Mouse (Mus musculus) liver, embryonic 13.5 days (tissue): Measurements from ENCODE around the gene Cox20. TPM values are rescaled to one million over a fixed set of nuclear protein-coding genes. Genes with fewer than 3 reads are reported as not detected.

Experiments used
- ATAC-seq: fragments of 200-750 bp; cut with Nextera tagmentation; 2 replicates; pipeline ENCODE4 v1.8.0; 2017; ENCODE audit warnings: low read depth, mild to moderate bottlenecking, moderate number of reproducible peaks, moderate library complexity
- DNase-seq: peaks from one replicate; pipeline ENCODE4 v3.0.0; 2022
- H3K27ac ChIP-seq: fragments of 300-500 bp; sonication (generic); 2 replicates; pipeline ENCODE4 v1.5.1; 2015; ENCODE audit warnings: moderate library complexity, mild to moderate bottlenecking, inconsistent platforms
- H3K27me3 ChIP-seq: fragments of 300-500 bp; sonication (generic); 2 replicates; pipeline ENCODE4 v1.6.1; 2015; ENCODE audit warnings: mild to moderate bottlenecking, inconsistent platforms
- H3K36me3 ChIP-seq: fragments of 300-500 bp; sonication (generic); 2 replicates; pipeline ENCODE4 v1.6.1; 2015; ENCODE audit warnings: mild to moderate bottlenecking, inconsistent platforms
- H3K4me1 ChIP-seq: fragments of 300-500 bp; sonication (generic); replicated peaks from 2 replicates; pipeline ENCODE4 v1.6.1; 2015; ENCODE audit warnings: inconsistent platforms
- H3K4me2 ChIP-seq: fragments of 300-500 bp; sonication (generic); 2 replicates; pipeline ENCODE4 v1.6.1; 2015; ENCODE audit warnings: inconsistent platforms, mild to moderate bottlenecking, moderate library complexity
- H3K4me3 ChIP-seq: fragments of 300-500 bp; sonication (generic); replicated peaks from 2 replicates; pipeline ENCODE4 v1.5.1; 2015; ENCODE audit warnings: mild to moderate bottlenecking, inconsistent platforms
- H3K9ac ChIP-seq: fragments of 300-500 bp; sonication (generic); 2 replicates; pipeline ENCODE4 v1.6.1; 2015; ENCODE audit warnings: mild to moderate bottlenecking, inconsistent platforms
- H3K9me3 ChIP-seq: fragments of 300-500 bp; sonication (generic); replicated peaks from 2 replicates; pipeline ENCODE4 v1.6.1; 2016; ENCODE audit warnings: inconsistent platforms
- WGBS: fragments of 180-500 bp; shearing (Covaris S2); methylation state at CpG from one replicate; pipeline ENCODE4 v1.1.7; 2015; ENCODE audit not compliant: insufficient replicate concordance; 5-methylcytosine and 5-hydroxymethylcytosine counted together
- polyA plus RNA-seq: library from polyadenylated mRNA; unstranded; fragments of >200 nt; fragmentation: Nextera tagmentation; extraction: Ambion mirVana; gene quantifications from 2 replicates; pipeline ENCODE4 v1.2.1, GENCODE M21; 2015

Cox20 gene
- polyA plus RNA-seq, 1 experiment from 2014 or later: 96.7 TPM

DNA sequence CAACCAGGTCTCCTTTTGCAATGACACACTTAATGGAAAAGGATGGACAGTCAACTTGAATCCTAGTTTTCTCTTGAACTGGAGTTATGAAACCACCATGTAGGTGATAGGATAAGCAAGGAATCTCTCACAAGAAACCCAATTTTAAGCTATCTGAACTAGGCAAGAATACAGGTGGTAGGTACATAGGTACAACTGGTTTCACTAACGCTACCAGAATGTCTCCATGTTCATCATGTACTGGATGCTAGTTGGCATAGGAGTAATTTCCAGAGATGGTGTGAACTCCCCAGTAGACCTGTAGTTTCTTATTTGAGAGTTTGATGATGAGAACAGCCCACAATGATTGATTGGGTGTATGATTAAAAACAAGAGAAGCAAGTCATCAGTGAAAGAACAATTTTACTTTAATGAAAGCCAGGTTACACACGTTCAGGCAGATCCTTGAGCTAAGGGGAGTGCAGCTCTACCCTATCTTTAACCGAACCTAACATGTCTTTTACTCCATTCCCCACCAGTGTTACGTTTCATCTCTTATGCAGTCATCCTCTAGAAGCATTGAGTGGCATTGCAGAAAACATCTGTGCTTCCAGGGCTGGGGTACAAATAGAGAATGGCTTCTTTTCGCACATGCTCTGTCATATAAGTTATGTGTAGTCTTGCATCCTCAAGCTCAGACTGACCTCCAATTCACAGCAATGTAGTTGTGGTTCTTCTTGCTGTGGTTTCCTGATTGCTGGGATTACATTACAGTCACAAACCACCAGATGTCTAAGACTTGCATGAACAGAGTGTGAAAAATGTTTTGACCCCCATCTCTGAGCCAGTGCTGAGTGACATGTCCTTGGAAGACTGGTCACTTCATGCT is 2.0 kb downstream of the Cox20 start:
- H3K27me3 ChIP-seq: no peaks in the 10 kb centered on the region
- WGBS: 38% methylated on average over 5 of the region's 5 CpGs
- H3K4me3 ChIP-seq: peak overlapping the region; percentile 70
- no peaks in the 10 kb centered on the region for H3K9me3 ChIP-seq
- H3K9ac ChIP-seq: peak overlapping the region; percentile 91
- H3K4me1 ChIP-seq: peaks cover 49% of the 10 kb centered on the region
- H3K27ac ChIP-seq: peak overlapping the region; percentile 99
- peak overlapping the region; percentile 75 for H3K4me2 ChIP-seq
- H3K36me3 ChIP-seq: peaks cover 49% of the 10 kb centered on the region
- no peak for ATAC-seq
- peak; percentile 6 for DNase-seq

DNA sequence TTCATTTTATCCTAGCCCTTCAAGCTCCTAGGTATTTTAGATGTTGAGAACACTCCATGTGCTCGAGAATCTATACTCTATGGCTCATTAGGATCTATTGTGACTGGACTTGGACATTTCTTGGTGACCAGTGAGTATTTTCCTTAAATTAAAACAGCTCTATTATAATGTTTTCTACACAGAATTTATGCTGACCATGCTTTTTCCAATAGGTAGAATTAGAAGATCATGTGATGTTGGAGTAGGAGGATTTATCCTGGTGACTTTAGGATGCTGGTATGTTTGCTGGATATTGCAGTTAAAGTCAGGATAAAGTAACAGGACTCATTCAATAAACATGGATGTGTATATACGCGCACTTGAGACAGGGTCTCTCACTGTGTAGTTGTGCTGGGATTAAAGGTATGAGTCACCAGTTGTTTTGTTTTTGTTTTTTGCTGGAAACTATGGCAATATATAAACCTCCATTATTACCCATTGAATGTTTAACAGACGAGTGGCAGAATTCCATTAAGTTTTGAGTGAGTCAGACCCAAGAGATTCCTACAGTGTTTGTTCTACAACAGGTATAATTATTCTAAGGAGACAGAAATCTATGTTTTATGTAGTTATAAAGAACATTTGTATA is 2.9 kb downstream of the Cox20 start:
- DNase-seq: no peak
- peak overlapping the region; percentile 75; the same call in 1 of the 2 replicates for H3K4me2 ChIP-seq
- ATAC-seq: no peak
- no peak overlapping the region; the same call in 1 of the 2 replicates for H3K9ac ChIP-seq
- H3K9me3 ChIP-seq: no peaks in the 10 kb centered on the region
- no peak overlapping the region; the same call in 1 of the 2 replicates for H3K27ac ChIP-seq
- peaks cover 55% of the 10 kb centered on the region for H3K36me3 ChIP-seq
- WGBS: 71% methylated on average over 4 of the region's 4 CpGs
- no peaks in the 10 kb centered on the region for H3K27me3 ChIP-seq
- H3K4me3 ChIP-seq: no peak overlapping the region
- peaks cover 41% of the 10 kb centered on the region for H3K4me1 ChIP-seq

DNA sequence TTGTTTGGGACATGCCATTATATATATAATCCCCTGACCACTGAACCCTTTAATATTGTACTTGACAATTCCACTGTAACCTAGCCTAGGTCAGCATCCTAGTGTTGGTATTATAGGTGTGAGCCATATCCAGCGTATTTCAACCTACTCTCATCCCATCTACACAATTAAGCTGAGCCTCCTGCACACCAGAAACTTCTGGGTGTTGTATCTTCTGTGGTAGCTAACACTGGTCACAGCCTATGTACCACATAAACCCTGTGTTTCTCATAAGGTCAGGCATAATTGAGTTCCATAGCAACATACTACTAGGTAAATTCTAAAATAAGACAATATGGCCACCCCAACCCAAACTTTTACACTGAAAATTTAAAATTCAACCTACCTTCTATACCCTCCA is 4.3 kb downstream of the Cox20 start:
- peaks cover 67% of the 10 kb centered on the region for H3K36me3 ChIP-seq
- no peak overlapping the region for H3K9ac ChIP-seq
- H3K27ac ChIP-seq: no peak overlapping the region
- no peak for ATAC-seq
- H3K9me3 ChIP-seq: no peaks in the 10 kb centered on the region
- WGBS: 84% methylated on average over 1 of the region's 1 CpGs
- H3K4me2 ChIP-seq: no peak overlapping the region
- no peak for DNase-seq
- no peaks in the 10 kb centered on the region for H3K27me3 ChIP-seq
- H3K4me3 ChIP-seq: no peak overlapping the region
- peaks cover 34% of the 10 kb centered on the region for H3K4me1 ChIP-seq

DNA sequence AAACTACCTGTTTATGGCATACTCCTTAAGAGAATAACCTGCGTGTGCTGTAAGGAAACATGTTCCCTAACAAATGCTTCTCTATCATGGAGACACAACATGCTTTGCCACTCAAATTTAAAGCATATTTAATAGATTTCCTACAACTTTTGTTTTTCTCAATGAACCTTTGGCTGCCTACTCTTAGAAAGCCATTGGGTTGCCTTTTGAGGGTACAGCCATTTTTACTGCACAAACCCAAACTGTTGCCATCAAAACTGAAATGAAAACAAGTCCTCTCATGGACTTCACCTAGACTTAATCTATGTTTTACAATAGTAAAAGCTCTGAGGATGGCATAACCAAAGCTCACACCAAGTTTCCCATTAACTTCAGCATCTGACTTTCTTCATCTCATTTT is 5.6 kb downstream of the Cox20 start:
- WGBS: 94% methylated on average over 1 of the region's 1 CpGs
- H3K27ac ChIP-seq: peak overlapping the region; percentile 22; the same call in 1 of the 2 replicates
- ATAC-seq (no peak), DNase-seq (no peak)
- no peak overlapping the region for H3K9ac ChIP-seq
- H3K4me1 ChIP-seq: peaks cover 37% of the 10 kb centered on the region
- H3K36me3 ChIP-seq: peaks cover 77% of the 10 kb centered on the region
- H3K4me3 ChIP-seq: no peak overlapping the region
- H3K27me3 ChIP-seq: no peaks in the 10 kb centered on the region
- no peaks in the 10 kb centered on the region for H3K9me3 ChIP-seq
- no peak overlapping the region for H3K4me2 ChIP-seq

DNA sequence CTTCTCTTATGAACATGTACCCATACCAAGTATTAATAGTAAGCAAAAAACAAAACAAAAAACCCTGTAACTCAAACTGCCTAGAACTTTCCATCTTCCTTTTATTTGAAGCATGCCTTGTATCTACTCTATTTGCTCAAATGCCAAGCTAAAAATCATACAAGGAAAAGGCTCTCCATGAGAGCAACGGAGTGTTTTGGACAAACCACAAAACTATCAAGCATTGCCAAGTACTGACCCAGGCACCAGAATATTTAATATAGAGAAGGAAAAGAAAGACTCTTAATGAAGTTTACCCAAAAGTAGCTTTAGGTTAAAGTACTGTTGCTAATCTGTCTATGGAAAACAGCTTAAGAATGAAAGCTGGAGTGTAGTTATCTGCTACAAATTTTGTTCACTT is 7.4 kb downstream of the Cox20 start:
- Histone ChIP-seq H3K9ac (no peak overlapping the region), H3K27me3 (no peaks in the 10 kb centered on the region), H3K27ac (no peak overlapping the region), H3K4me1 (peaks cover 28% of the 10 kb centered on the region), H3K9me3 (no peaks in the 10 kb centered on the region), H3K4me3 (no peak overlapping the region), H3K4me2 (no peak overlapping the region), H3K36me3 (peaks cover 87% of the 10 kb centered on the region)
- 82% methylated on average over 1 of the region's 1 CpGs for WGBS
- DNase-seq (no peak), ATAC-seq (no peak)

DNA sequence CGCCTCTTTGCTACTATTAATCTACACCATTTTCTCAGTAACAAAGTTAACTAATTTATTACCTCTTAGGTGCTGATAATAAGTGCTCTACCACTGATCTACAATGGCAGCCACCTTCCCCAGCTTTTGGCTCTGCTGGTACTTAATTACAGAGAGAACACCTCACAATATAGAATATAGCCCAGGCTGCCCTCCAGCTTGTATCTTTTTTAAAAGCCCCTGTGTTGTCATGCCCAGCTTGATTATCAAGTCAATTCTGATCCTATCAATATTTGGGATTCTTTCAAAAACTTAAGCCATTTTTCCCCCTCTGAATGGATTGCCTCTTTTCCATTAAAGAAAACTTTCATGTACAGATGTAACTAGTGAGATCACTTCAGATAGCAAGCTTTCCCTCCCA is 8.0 kb downstream of the Cox20 start:
- Histone ChIP-seq H3K27ac (no peak overlapping the region), H3K27me3 (no peaks in the 10 kb centered on the region), H3K4me2 (no peak overlapping the region), H3K4me3 (no peak overlapping the region), H3K4me1 (peaks cover 28% of the 10 kb centered on the region), H3K9me3 (no peaks in the 10 kb centered on the region), H3K9ac (no peak overlapping the region), H3K36me3 (peaks cover 87% of the 10 kb centered on the region)
- no peak for DNase-seq
- 84% methylated on average over 1 of the region's 1 CpGs for WGBS
- ATAC-seq: no peak

DNA sequence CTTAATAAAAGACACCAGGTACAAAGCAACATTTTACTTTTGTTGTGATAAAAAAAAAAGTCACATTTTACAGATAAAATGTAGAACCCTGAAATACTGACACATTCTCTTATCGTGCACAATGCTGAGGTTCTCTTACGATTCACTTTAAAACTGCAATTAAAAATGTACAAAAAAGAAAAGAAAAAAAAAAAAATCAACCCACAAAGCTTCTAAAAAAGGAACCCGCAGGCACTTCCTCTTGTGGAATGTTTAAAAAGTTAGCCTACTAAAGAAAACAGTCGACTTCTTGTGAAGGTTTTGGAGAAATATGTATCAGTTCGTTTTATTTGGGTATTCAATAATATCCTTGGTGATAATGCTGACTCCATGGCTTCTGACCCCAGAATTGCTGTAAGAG is 10.1 kb downstream of the Cox20 start:
- H3K4me3 ChIP-seq: no peak overlapping the region
- no peak overlapping the region for H3K9ac ChIP-seq
- H3K4me2 ChIP-seq: no peak overlapping the region
- no peak for DNase-seq
- no peaks in the 10 kb centered on the region for H3K9me3 ChIP-seq
- WGBS: 66% methylated on average over 5 of the region's 5 CpGs
- no peak overlapping the region for H3K27ac ChIP-seq
- H3K27me3 ChIP-seq: no peaks in the 10 kb centered on the region
- peaks cover 33% of the 10 kb centered on the region for H3K4me1 ChIP-seq
- ATAC-seq: no peak
- H3K36me3 ChIP-seq: peaks cover 87% of the 10 kb centered on the region

DNA sequence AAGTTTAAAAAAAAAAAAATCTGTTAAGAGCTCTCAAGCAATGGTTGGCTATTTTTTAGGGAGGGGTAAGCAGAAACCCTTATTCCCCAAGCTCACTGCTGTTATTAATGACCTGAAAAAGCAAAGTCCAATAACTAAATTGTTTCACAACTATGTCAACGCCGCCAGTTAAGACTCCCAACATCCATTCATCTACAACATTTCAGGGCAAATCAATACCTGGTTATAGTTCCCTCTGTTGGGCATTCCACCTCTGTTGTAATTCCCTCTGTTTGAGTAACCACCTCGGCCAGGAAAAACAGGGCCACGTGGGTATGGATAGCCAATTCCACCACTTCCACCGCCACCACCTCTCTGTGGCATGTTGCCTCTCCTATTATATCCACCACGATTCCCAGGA is 11.0 kb downstream of the Cox20 start:
- DNase-seq (no peak), ATAC-seq (peak; percentile 70)
- no peaks in the 10 kb centered on the region for H3K27me3 ChIP-seq
- H3K4me1 ChIP-seq: peaks cover 41% of the 10 kb centered on the region
- H3K36me3 ChIP-seq: peaks cover 88% of the 10 kb centered on the region
- no peaks in the 10 kb centered on the region for H3K9me3 ChIP-seq
- H3K4me3 ChIP-seq: no peak overlapping the region
- H3K9ac ChIP-seq: no peak overlapping the region
- H3K4me2 ChIP-seq: no peak overlapping the region
- 69% methylated on average over 6 of the region's 6 CpGs for WGBS
- no peak overlapping the region for H3K27ac ChIP-seq

DNA sequence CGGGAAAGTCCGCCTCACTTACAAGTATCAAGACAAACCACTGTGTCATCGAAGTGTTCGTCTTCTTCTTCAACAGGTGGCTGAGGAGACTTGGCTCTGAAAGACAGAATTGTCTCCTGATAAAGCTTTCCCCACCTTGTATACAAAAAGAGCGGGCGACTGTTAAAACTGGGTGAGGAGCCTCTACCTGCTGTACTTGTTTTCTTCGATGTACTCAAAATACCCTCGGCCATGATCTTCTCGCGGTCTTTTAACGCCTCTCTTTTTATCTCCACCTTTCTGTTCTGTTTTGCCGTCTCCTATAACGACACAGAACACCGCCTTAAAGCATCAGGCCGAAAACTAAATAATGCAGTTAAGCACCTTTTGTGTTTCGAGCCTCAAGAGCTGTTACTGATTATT is 16.9 kb downstream of the Cox20 start:
- peaks cover 45% of the 10 kb centered on the region for H3K36me3 ChIP-seq
- no peaks in the 10 kb centered on the region for H3K9me3 ChIP-seq
- H3K4me3 ChIP-seq: peak overlapping the region; percentile 99
- peak overlapping the region; percentile 100 for H3K27ac ChIP-seq
- H3K4me2 ChIP-seq: peak overlapping the region; percentile 76
- H3K9ac ChIP-seq: peak overlapping the region; percentile 100
- H3K4me1 ChIP-seq: peaks cover 55% of the 10 kb centered on the region
- no peak for ATAC-seq
- peak; percentile 27 for DNase-seq
- WGBS: under 1% methylated on average over 16 of the region's 16 CpGs
- no peaks in the 10 kb centered on the region for H3K27me3 ChIP-seq

DNA sequence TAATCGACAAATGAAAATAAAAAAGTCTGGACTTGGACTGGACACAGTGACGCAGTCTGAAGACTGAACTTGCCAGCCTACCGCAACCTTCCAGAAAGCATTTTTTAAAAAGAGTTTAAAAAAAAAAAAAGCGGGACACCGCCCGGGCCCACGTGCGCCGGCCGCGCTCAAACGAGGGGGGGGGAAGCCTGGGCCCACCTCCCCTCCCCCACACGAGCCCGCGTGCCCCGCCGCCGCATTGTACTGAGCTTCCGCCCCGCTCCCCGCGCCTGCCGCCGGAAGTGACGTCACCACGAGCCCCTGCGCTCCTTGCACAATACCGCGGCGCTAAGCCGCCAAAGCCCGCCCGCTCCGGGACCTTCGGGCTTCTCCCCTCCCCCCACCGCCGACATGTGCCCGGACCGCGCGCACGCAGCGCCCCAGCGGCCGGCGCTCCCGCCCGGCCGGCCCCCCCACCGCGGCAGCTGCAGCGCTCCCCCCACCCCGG is 17.4 kb downstream of the Cox20 start:
- Histone ChIP-seq H3K4me3 (peak overlapping the region; percentile 99), H3K4me2 (peak overlapping the region; percentile 76), H3K4me1 (peaks cover 51% of the 10 kb centered on the region), H3K27me3 (no peaks in the 10 kb centered on the region), H3K9ac (peak overlapping the region; percentile 100), H3K27ac (peak overlapping the region; percentile 100), H3K36me3 (peaks cover 40% of the 10 kb centered on the region), H3K9me3 (no peaks in the 10 kb centered on the region)
- peak; percentile 82 for ATAC-seq
- DNase-seq: peak; percentile 89
- WGBS: under 1% methylated on average over 50 of the region's 53 CpGs

DNA sequence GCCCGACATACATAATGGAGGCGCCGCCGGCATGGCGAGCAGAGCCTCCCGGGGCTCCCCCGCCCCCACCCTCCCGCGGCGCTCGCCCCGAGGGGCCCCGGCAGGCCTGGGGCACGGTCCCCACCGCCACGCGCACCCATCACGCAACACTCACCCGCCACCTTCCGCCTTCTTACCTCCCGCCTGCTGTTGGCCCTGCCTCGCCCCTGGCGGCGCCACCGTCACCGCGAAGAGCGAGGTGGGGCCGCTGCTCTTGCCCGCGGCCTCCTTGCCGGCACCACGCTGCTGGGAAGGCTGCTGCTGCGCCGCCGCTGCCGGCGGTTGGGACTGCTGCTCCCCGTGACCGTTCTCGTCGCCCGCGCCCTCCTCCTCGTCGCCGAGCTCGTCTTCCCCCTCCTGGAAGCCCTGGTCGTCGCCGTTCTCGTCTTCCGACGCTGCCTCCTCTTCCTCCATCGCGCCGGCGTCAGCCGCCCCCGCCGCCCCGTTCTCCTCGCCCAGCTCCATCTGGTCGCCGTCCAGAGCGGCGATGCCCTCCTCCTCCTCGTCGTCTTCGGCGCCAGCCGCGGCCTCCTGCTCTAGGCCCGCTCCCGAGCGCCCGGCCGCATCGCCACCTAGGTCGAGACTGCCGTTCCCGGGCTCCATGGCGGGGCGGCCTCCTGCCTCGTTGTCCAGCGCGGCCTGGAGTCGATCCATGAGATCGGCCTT is 18.0 kb downstream of the Cox20 start:
- peak overlapping the region; percentile 76 for H3K4me2 ChIP-seq
- H3K36me3 ChIP-seq: peaks cover 34% of the 10 kb centered on the region
- peak; percentile 47 for DNase-seq
- under 1% methylated on average over 84 of the region's 89 CpGs for WGBS
- H3K9ac ChIP-seq: peak overlapping the region; percentile 100
- no peaks in the 10 kb centered on the region for H3K27me3 ChIP-seq
- H3K4me1 ChIP-seq: peaks cover 47% of the 10 kb centered on the region
- H3K4me3 ChIP-seq: peak overlapping the region; percentile 99
- ATAC-seq: peak; percentile 56
- H3K27ac ChIP-seq: peak overlapping the region; percentile 100
- H3K9me3 ChIP-seq: no peaks in the 10 kb centered on the region
